Mouse (Mus musculus): ENCODE results near the gene Dph2.

- TF ChIP-seq POLR2A (IDR thresholded peaks at IDR 0.05; ENCODE audit: low read depth, low read length) (no peak), CTCF (IDR thresholded peaks at IDR 0.05; ENCODE audit: extremely low read depth, insufficient read length, insufficient replicate concordance, low read depth, low read length) (no peak)
These were observed 29.0 kb downstream of the Dph2 start for GRCm38 (mm10) chr4:117862823-117863222.

All from small intestine, adult 2 months (tissue).